22 mouse cellular contexts compared by ENCODE assay signal in the genomic region with DNA sequence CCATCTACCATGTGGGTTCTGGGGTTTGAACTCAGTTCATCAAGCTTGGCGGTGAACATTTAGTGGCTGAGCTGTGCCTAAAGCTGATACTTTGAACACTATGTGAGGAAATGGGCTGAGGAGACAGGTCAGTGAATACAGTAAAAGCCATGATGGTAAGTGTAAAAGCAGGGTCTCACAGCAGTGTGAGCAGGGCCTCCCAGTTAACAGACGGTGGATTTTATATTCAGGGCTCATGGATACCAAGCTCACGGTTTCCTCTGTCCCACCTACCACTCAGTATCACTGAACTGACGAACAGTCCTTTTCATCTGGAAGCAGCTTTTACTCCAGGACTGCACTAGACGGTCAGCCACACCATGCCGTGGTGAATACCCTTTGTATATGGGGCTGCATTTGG.
DNase-seq lines count a peak whose midpoint lies in the region; ATAC-seq lines count a peak whose summit lies in the region.
"Had no signal": no experiment of that assay in that cellular context is flagged by ENCODE, and none has a peak within 500 bp of the region (broad histone marks: within the 10 kb centered on the region; RNA-seq: fewer than 3 reads in every experiment).

No protein-coding gene starts in this region.

- no peaks in the 10 kb centered on the region for H3K9me3 ChIP-seq in kidney, embryonic 14.5 days (ENCODE audit: control insufficient read depth, low read length)
- H3K9me3 ChIP-seq in kidney, embryonic 16.5 days (ENCODE audit: low read length) = no peaks in the 10 kb centered on the region
- H3K9me3 ChIP-seq: embryonic facial prominence, embryonic 13.5 days; embryonic facial prominence, embryonic 15.5 days; forebrain, embryonic 10.5 days; forebrain, embryonic 12.5 days had no signal

- H3K27me3 ChIP-seq in kidney, embryonic 14.5 days (ENCODE audit: control insufficient read depth, insufficient read depth, low read length) = no peaks in the 10 kb centered on the region
- H3K27me3 ChIP-seq in kidney, embryonic 16.5 days (ENCODE audit: insufficient read depth, low read length) = no peaks in the 10 kb centered on the region
- H3K27me3 ChIP-seq: embryonic facial prominence, embryonic 13.5 days; embryonic facial prominence, embryonic 15.5 days; forebrain, embryonic 12.5 days had no signal

- peak; percentile 57; the same call in 1 of the 2 replicates for ATAC-seq in kidney, embryonic 14.5 days (ENCODE audit: low FRiP score, low TSS enrichment)
- peak; percentile 65 for ATAC-seq in kidney, embryonic 16.5 days (ENCODE audit: low FRiP score, low TSS enrichment)
- ATAC-seq: forebrain, embryonic 14.5 days had no signal

- peak; percentile 35 for DNase-seq in kidney, adult 18-20 months
- DNase-seq in kidney, postnatal 36 days = no peak
- DNase-seq in kidney, adult 9 months = no peak
- no peak for DNase-seq in kidney, postnatal 10 days
- DNase-seq: adrenal gland, adult 2 months; adrenal gland, postnatal 10 days; adrenal gland, postnatal 25 days; cerebellum, adult 11 months; cerebellum, adult 18-20 months; cerebellum, adult 8-10 months; cerebellum, adult 9-11 months; cerebellum, postnatal 14 days; cerebellum, postnatal 36 days; embryo, embryonic 11 days had no signal

- no peak overlapping the region for H3K4me3 ChIP-seq in kidney, embryonic 14.5 days (ENCODE audit: low read length)
- H3K4me3 ChIP-seq in kidney, embryonic 16.5 days (ENCODE audit: low read length) = no peak overlapping the region
- H3K4me3 ChIP-seq: embryonic facial prominence, embryonic 13.5 days; embryonic facial prominence, embryonic 15.5 days; erythroblast, embryonic 14.5 days; forebrain, embryonic 10.5 days; forebrain, embryonic 12.5 days had no signal

- WGBS in kidney, embryonic 14.5 days = 79% methylated on average over 6 of the region's 6 CpGs
- 82% methylated on average over 6 of the region's 6 CpGs for WGBS in kidney, embryonic 16.5 days

- H3K4me2 ChIP-seq in kidney, embryonic 14.5 days (replicated peaks; ENCODE audit: low read depth, low read length) = no peak overlapping the region
- H3K4me2 ChIP-seq in kidney, embryonic 16.5 days (replicated peaks; ENCODE audit: low read depth, low read length) = peak overlapping the region; percentile 5; the same call in 1 of the 2 replicates
- H3K4me2 ChIP-seq: embryonic facial prominence, embryonic 13.5 days; embryonic facial prominence, embryonic 15.5 days; forebrain, embryonic 12.5 days had no signal

- no peaks in the 10 kb centered on the region for H3K4me1 ChIP-seq in kidney, embryonic 14.5 days (ENCODE audit: control insufficient read depth, insufficient read depth, low read length)
- H3K4me1 ChIP-seq in kidney, embryonic 16.5 days (ENCODE audit: insufficient read depth, low read length) = no peaks in the 10 kb centered on the region; the same call in 1 of the 2 replicates
- H3K4me1 ChIP-seq: embryonic facial prominence, embryonic 15.5 days had no signal

- no peak overlapping the region for H3K27ac ChIP-seq in kidney, embryonic 14.5 days (ENCODE audit: low read depth, low read length)
- H3K27ac ChIP-seq in kidney, embryonic 16.5 days (ENCODE audit: low read length) = peak overlapping the region; percentile 74
- H3K27ac ChIP-seq: embryonic facial prominence, embryonic 13.5 days; embryonic facial prominence, embryonic 15.5 days; forebrain, embryonic 10.5 days; forebrain, embryonic 12.5 days had no signal

- no peak overlapping the region for H3K9ac ChIP-seq in kidney, embryonic 14.5 days (ENCODE audit: low read depth, low read length)
- no peak overlapping the region for H3K9ac ChIP-seq in kidney, embryonic 16.5 days (replicated peaks; ENCODE audit: low read length)
- H3K9ac ChIP-seq: embryonic facial prominence, embryonic 13.5 days; embryonic facial prominence, embryonic 15.5 days; forebrain, embryonic 12.5 days had no signal

- no peaks in the 10 kb centered on the region for H3K36me3 ChIP-seq in kidney, embryonic 14.5 days (ENCODE audit: control insufficient read depth, insufficient read depth, low read length)
- no peaks in the 10 kb centered on the region for H3K36me3 ChIP-seq in kidney, embryonic 16.5 days (ENCODE audit: insufficient read depth, low read length)
- H3K36me3 ChIP-seq: embryonic facial prominence, embryonic 13.5 days; embryonic facial prominence, embryonic 15.5 days; forebrain, embryonic 10.5 days; forebrain, embryonic 12.5 days had no signal
